Mouse (Mus musculus) heart, postnatal 0 days (tissue): ENCODE measurements around the gene Mmp20. TPM values are rescaled to one million over a fixed set of nuclear protein-coding genes. Genes with fewer than 3 reads are reported as not detected.

Experiments used
- ATAC-seq: fragments of 200-750 bp; cut with Nextera tagmentation; 2 replicates; pipeline ENCODE4 v1.8.0; 2017; ENCODE audit warnings: low read depth, moderate number of reproducible peaks, moderate library complexity; ENCODE audit not compliant: insufficient read depth
- DNase-seq: peaks from one replicate; pipeline ENCODE4 v3.0.0-alpha.2; 2016; ENCODE audit warnings: low spot score
- H3K27ac ChIP-seq: fragments of 300-500 bp; sonication (generic); 2 replicates; pipeline ENCODE4 v1.5.1; 2014; ENCODE audit warnings: low read depth, mild to moderate bottlenecking
- H3K27me3 ChIP-seq: fragments of 300-500 bp; sonication (generic); 2 replicates; pipeline ENCODE4 v1.6.1; 2014; ENCODE audit warnings: low read length, mixed read lengths; ENCODE audit not compliant: control insufficient read depth, insufficient read depth
- H3K36me3 ChIP-seq: fragments of 300-500 bp; sonication (generic); replicated peaks from 2 replicates; pipeline ENCODE4 v1.6.1; 2014; ENCODE audit warnings: low read length, mixed read lengths; ENCODE audit not compliant: control insufficient read depth, insufficient read depth
- H3K4me1 ChIP-seq: fragments of 300-500 bp; sonication (generic); 2 replicates; pipeline ENCODE4 v1.6.1; 2014; ENCODE audit warnings: antibody characterized with exemption; ENCODE audit not compliant: control insufficient read depth, insufficient read depth
- H3K4me2 ChIP-seq: fragments of 300-500 bp; sonication (generic); 2 replicates; pipeline ENCODE4 v1.6.1; 2014; ENCODE audit warnings: low read depth, mild to moderate bottlenecking, low read length, moderate library complexity
- H3K4me3 ChIP-seq: fragments of 300-500 bp; sonication (generic); 2 replicates; pipeline ENCODE4 v1.5.1; 2014; ENCODE audit warnings: low read depth, low read length
- H3K9ac ChIP-seq: fragments of 300-500 bp; sonication (generic); replicated peaks from 2 replicates; pipeline ENCODE4 v1.6.1; 2014; ENCODE audit warnings: low read depth, low read length, mixed read lengths
- H3K9me3 ChIP-seq: fragments of 300-500 bp; sonication (generic); replicated peaks from 2 replicates; pipeline ENCODE4 v1.6.1; 2016; ENCODE audit warnings: low read length; ENCODE audit not compliant: control insufficient read depth
- CTCF ChIP-seq: IDR thresholded peaks from 2 replicates; pipeline ENCODE4 v1.5.1; 2016; ENCODE audit warnings: antibody characterized with exemption, control low read depth, low read depth
- EP300 ChIP-seq: IDR thresholded peaks from 2 replicates; pipeline ENCODE4 v1.6.1; 2016; ENCODE audit warnings: antibody characterized with exemption, low read depth
- WGBS: fragments of 180-500 bp; shearing (Covaris S2); extraction: QIAGEN DNeasy Blood & Tissue Kit; methylation state at CpG from one replicate; pipeline ENCODE4 v1.1.7; 2014; 5-methylcytosine and 5-hydroxymethylcytosine counted together
- polyA plus RNA-seq: library from polyadenylated mRNA; unstranded; fragments of >200 nt; fragmentation: Nextera tagmentation; extraction: Ambion mirVana; gene quantifications from 2 replicates; pipeline ENCODE4 v1.2.1, GENCODE M21; 2015
- total RNA-seq: library from RNA; depleted of rRNA; stranded (reverse); fragments of >200 nt; gene quantifications from 2 replicates; pipeline ENCODE4 v1.2.3, GENCODE M21; 2014; ENCODE audit warnings: low replicate concordance

The Mmp20 gene
- total and polyA plus RNA-seq, 2 experiments from 2014 or later: not detected

- TF ChIP-seq EP300 (no peak), CTCF (no peak)
- Histone ChIP-seq H3K4me3 (no peak overlapping the region), H3K4me2 (no peak overlapping the region), H3K9ac (no peak overlapping the region), H3K27me3 (no peaks in the 10 kb centered on the region), H3K4me1 (no peaks in the 10 kb centered on the region), H3K9me3 (no peaks in the 10 kb centered on the region), H3K27ac (no peak overlapping the region), H3K36me3 (no peaks in the 10 kb centered on the region)
- ATAC-seq: no peak
- DNase-seq: no peak
- WGBS: 67% methylated on average over 2 of the region's 2 CpGs
Measured at GRCm38 (mm10) chr9:7678154-7678837, 50.3 kb downstream of the Mmp20 start.

- H3K27ac ChIP-seq: no peak overlapping the region
- no peaks in the 10 kb centered on the region for H3K9me3 ChIP-seq
- H3K36me3 ChIP-seq: no peaks in the 10 kb centered on the region
- H3K27me3 ChIP-seq: no peaks in the 10 kb centered on the region
- ATAC-seq (no peak), DNase-seq (no peak)
- WGBS: 79% methylated on average over 9 of the region's 9 CpGs
- H3K9ac ChIP-seq: no peak overlapping the region
- H3K4me2 ChIP-seq: no peak overlapping the region
- no peaks in the 10 kb centered on the region for H3K4me1 ChIP-seq
- TF ChIP-seq EP300 (no peak), CTCF (no peak)
- no peak overlapping the region for H3K4me3 ChIP-seq
Measured at GRCm38 (mm10) chr9:7682081-7682618, 54.1 kb downstream of the Mmp20 start.

GRCm38 (mm10) chr9:7686024-7686423 lies 58.0 kb downstream of the Mmp20 start:
- no peaks in the 10 kb centered on the region for H3K9me3 ChIP-seq
- H3K36me3 ChIP-seq: no peaks in the 10 kb centered on the region
- no peak overlapping the region for H3K9ac ChIP-seq
- WGBS: 56% methylated on average over 2 of the region's 2 CpGs
- no peaks in the 10 kb centered on the region for H3K27me3 ChIP-seq
- ATAC-seq (no peak), DNase-seq (no peak)
- H3K4me1 ChIP-seq: no peaks in the 10 kb centered on the region
- H3K27ac ChIP-seq: no peak overlapping the region
- H3K4me2 ChIP-seq: no peak overlapping the region
- H3K4me3 ChIP-seq: no peak overlapping the region
- TF ChIP-seq CTCF: no peak
- no peak for TF ChIP-seq EP300

GRCm38 (mm10) chr9:7689799-7690198 lies 61.8 kb downstream of the Mmp20 start:
- H3K9me3 ChIP-seq: no peaks in the 10 kb centered on the region
- 31% methylated on average over 6 of the region's 6 CpGs for WGBS
- DNase-seq (no peak), ATAC-seq (no peak)
- H3K4me3 ChIP-seq: no peak overlapping the region
- no peak overlapping the region for H3K27ac ChIP-seq
- no peak overlapping the region for H3K9ac ChIP-seq
- no peaks in the 10 kb centered on the region for H3K36me3 ChIP-seq
- no peaks in the 10 kb centered on the region for H3K27me3 ChIP-seq
- no peaks in the 10 kb centered on the region for H3K4me1 ChIP-seq
- TF ChIP-seq CTCF: no peak
- no peak for TF ChIP-seq EP300
- H3K4me2 ChIP-seq: no peak overlapping the region

- WGBS: 57% methylated on average over 1 of the region's 1 CpGs
- H3K4me2 ChIP-seq: no peak within 1 kb of the TSS
- H3K27me3 ChIP-seq: no peaks in the 10 kb centered on the region
- ATAC-seq (no peak), DNase-seq (no peak)
- H3K4me3 ChIP-seq: no peak within 1 kb of the TSS
- no peaks in the 10 kb centered on the region for H3K36me3 ChIP-seq
- H3K9ac ChIP-seq: no peak within 1 kb of the TSS
- no peaks in the 10 kb centered on the region for H3K4me1 ChIP-seq
- H3K27ac ChIP-seq: no peak within 1 kb of the TSS
- no peak for TF ChIP-seq EP300
- H3K9me3 ChIP-seq: no peaks in the 10 kb centered on the region
Measured at GRCm38 (mm10) chr9:7691790-7692189, 63.8 kb downstream of the Mmp20 start, which contains the start of gene Mmp7. TSS of gene Mmp7 (plus strand) at chr9:7692090.

GRCm38 (mm10) chr9:7693961-7694360 lies 65.9 kb downstream of the Mmp20 start:
- Histone ChIP-seq H3K27ac (no peak overlapping the region), H3K4me1 (no peaks in the 10 kb centered on the region), H3K9ac (no peak overlapping the region), H3K4me2 (no peak overlapping the region), H3K9me3 (no peaks in the 10 kb centered on the region), H3K4me3 (no peak overlapping the region), H3K36me3 (no peaks in the 10 kb centered on the region), H3K27me3 (no peaks in the 10 kb centered on the region)
- 80% methylated on average over 3 of the region's 3 CpGs for WGBS
- no peak for ATAC-seq
- no peak for DNase-seq
- TF ChIP-seq EP300 (no peak), CTCF (no peak)
